Mouse (Mus musculus) limb, embryonic 14.5 days (tissue): ENCODE measurements around the gene Nceh1. TPM values are rescaled to one million over a fixed set of nuclear protein-coding genes. Genes with fewer than 3 reads are reported as not detected.

Experiments
- ATAC-seq: fragments of 200-750 bp; cut with Nextera tagmentation; 2 replicates; pipeline ENCODE4 v1.8.0; 2017; ENCODE audit warnings: low read depth, moderate number of reproducible peaks, moderate TSS enrichment; ENCODE audit not compliant: low FRiP score
- DNase-seq: peaks from one replicate; pipeline ENCODE4 v3.0.0-alpha.2; 2015; ENCODE audit warnings: low spot score
- H3K27ac ChIP-seq: fragments of 300-500 bp; sonication (generic); replicated peaks from 2 replicates; pipeline ENCODE4 v1.5.1; 2014; ENCODE audit warnings: low read depth, mild to moderate bottlenecking, low read length, moderate library complexity, mixed read lengths
- H3K27me3 ChIP-seq: fragments of 300-500 bp; sonication (generic); 2 replicates; pipeline ENCODE4 v1.6.1; 2014; ENCODE audit warnings: low read length, mixed read lengths; ENCODE audit not compliant: control insufficient read depth, insufficient read depth
- H3K36me3 ChIP-seq: fragments of 300-500 bp; sonication (generic); 2 replicates; pipeline ENCODE4 v1.6.1; 2014; ENCODE audit warnings: mild to moderate bottlenecking, low read length, moderate library complexity, mixed read lengths; ENCODE audit not compliant: control insufficient read depth, insufficient read depth
- H3K4me1 ChIP-seq: fragments of 300-500 bp; sonication (generic); 2 replicates; pipeline ENCODE4 v1.6.1; 2014; ENCODE audit warnings: antibody characterized with exemption, low read length, mixed read lengths; ENCODE audit not compliant: control insufficient read depth, insufficient read depth
- H3K4me2 ChIP-seq: fragments of 300-500 bp; sonication (generic); replicated peaks from 2 replicates; pipeline ENCODE4 v1.6.1; 2014; ENCODE audit warnings: low read depth, mild to moderate bottlenecking, low read length, moderate library complexity; ENCODE audit not compliant: severe bottlenecking
- H3K4me3 ChIP-seq: fragments of 300-500 bp; sonication (generic); replicated peaks from 2 replicates; pipeline ENCODE4 v1.5.1; 2014; ENCODE audit warnings: low read length
- H3K9ac ChIP-seq: fragments of 300-500 bp; sonication (generic); 2 replicates; pipeline ENCODE4 v1.6.1; 2014; ENCODE audit warnings: mild to moderate bottlenecking, low read depth, low read length, moderate library complexity; ENCODE audit not compliant: severe bottlenecking
- H3K9me3 ChIP-seq: fragments of 300-500 bp; sonication (generic); 2 replicates; pipeline ENCODE4 v1.6.1; 2016; ENCODE audit warnings: low read length; ENCODE audit not compliant: control insufficient read depth
- POLR2A ChIP-seq: fragments of 200-500 bp; IDR thresholded peaks from 2 replicates; pipeline ENCODE4 v1.8.0; 2012; ENCODE audit warnings: inconsistent platforms, mild to moderate bottlenecking, moderate library complexity, borderline replicate concordance; ENCODE audit not compliant: insufficient read depth, insufficient read length; ENCODE audit errors: extremely low read depth
- WGBS: fragments of 180-500 bp; shearing (Covaris S2); extraction: QIAGEN DNeasy Blood & Tissue Kit; methylation state at CpG from one replicate; pipeline ENCODE4 v1.1.7; 2014; 5-methylcytosine and 5-hydroxymethylcytosine counted together
- polyA plus RNA-seq, 2 experiments: library from polyadenylated mRNA; depleted of rRNA in 1 of 2; stranded (reverse) in 1 of 2; unstranded in 1 of 2; fragments of >200 nt; fragmentation: Nextera tagmentation in 1 of 2; extraction: Ambion mirVana in 1 of 2; gene quantifications; 2 replicates each; pipeline versions ENCODE4 v1.2.1 to v1.2.3; 2012 to 2014

Nceh1 gene
- polyA plus RNA-seq, 2 experiments, result 1.4 to 2.8 TPM

GRCm38 (mm10) chr3:27241864-27242263 is 59.1 kb downstream of the Nceh1 start:
- Histone ChIP-seq H3K27me3 (no peaks in the 10 kb centered on the region), H3K4me3 (no peak overlapping the region), H3K9me3 (no peaks in the 10 kb centered on the region), H3K4me2 (no peak overlapping the region), H3K4me1 (no peaks in the 10 kb centered on the region), H3K9ac (no peak overlapping the region), H3K36me3 (no peaks in the 10 kb centered on the region), H3K27ac (no peak overlapping the region)
- 71% methylated on average over 9 of the region's 9 CpGs for WGBS
- ATAC-seq (no peak), DNase-seq (no peak)
- TF ChIP-seq POLR2A, result no peak

DNA sequence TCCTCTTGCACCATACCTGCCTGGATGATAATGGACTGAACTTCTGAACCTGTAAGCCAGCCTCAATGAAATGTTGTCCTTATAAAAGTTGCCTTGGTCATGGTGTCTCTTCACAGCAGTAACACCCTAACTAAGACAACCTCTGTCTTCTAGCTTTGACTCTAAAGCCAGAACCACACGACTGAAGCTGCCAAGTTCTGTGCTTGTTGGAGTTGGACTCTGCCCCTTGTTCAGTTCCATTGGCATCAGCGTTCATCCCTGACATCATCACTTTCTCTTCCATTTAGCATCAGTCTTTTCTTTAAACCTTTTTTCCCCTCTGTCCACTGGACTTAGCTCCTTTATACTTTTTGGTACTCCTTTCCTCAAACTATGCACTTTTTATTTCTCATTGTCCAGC is 63.4 kb downstream of the Nceh1 start:
- WGBS, result 83% methylated on average over 2 of the region's 2 CpGs

DNA sequence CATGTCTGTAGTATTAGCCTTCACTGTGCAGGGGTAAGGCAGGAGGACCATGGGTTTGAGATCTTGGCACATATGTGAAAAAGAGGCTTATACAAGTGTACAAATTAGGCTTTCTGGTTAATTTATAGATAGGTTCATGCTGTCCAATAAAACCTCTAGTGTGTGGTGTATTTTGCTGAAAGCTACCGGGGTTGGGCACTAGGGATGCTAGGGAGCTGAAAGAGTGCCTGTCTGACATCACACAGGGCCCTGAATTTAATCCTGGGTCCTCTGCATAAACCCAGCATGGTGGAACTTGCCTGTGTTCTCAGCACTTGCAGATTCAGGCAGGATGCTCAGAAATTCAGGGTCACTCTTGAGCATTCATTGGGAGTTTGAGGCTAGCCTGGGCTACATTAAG is 65.0 kb downstream of the Nceh1 start:
- no peak overlapping the region for H3K27ac ChIP-seq
- no peaks in the 10 kb centered on the region for H3K4me1 ChIP-seq
- TF ChIP-seq POLR2A, result no peak
- WGBS, result 66% methylated on average over 1 of the region's 1 CpGs
- H3K36me3 ChIP-seq, result no peaks in the 10 kb centered on the region
- no peaks in the 10 kb centered on the region for H3K9me3 ChIP-seq
- H3K4me3 ChIP-seq, result no peak overlapping the region
- H3K9ac ChIP-seq, result no peak overlapping the region
- H3K27me3 ChIP-seq, result no peaks in the 10 kb centered on the region
- DNase-seq, result no peak
- no peak overlapping the region for H3K4me2 ChIP-seq
- no peak for ATAC-seq

More for the DNA sequence above, 63.4 kb downstream of the Nceh1 start:
- H3K4me2 ChIP-seq, result no peak overlapping the region
- no peaks in the 10 kb centered on the region for H3K9me3 ChIP-seq
- no peak for ATAC-seq
- H3K36me3 ChIP-seq, result no peaks in the 10 kb centered on the region
- no peak overlapping the region for H3K9ac ChIP-seq
- H3K27ac ChIP-seq, result no peak overlapping the region
- H3K4me1 ChIP-seq, result no peaks in the 10 kb centered on the region
- no peak for DNase-seq
- no peak for TF ChIP-seq POLR2A
- H3K27me3 ChIP-seq, result no peaks in the 10 kb centered on the region
- no peak overlapping the region for H3K4me3 ChIP-seq

GRCm38 (mm10) chr3:27249030-27249429 is 66.3 kb downstream of the Nceh1 start:
- no peak for DNase-seq
- H3K9ac ChIP-seq, result no peak overlapping the region
- H3K4me2 ChIP-seq, result no peak overlapping the region
- no peaks in the 10 kb centered on the region for H3K4me1 ChIP-seq
- H3K27me3 ChIP-seq, result no peaks in the 10 kb centered on the region
- 90% methylated on average over 9 of the region's 9 CpGs for WGBS
- ATAC-seq, result no peak
- no peak overlapping the region for H3K27ac ChIP-seq
- H3K9me3 ChIP-seq, result no peaks in the 10 kb centered on the region
- TF ChIP-seq POLR2A, result no peak
- no peaks in the 10 kb centered on the region for H3K36me3 ChIP-seq
- H3K4me3 ChIP-seq, result no peak overlapping the region

- Histone ChIP-seq H3K27me3 (no peaks in the 10 kb centered on the region), H3K9me3 (no peaks in the 10 kb centered on the region), H3K4me3 (no peak overlapping the region), H3K4me1 (no peaks in the 10 kb centered on the region), H3K4me2 (no peak overlapping the region), H3K9ac (no peak overlapping the region), H3K36me3 (no peaks in the 10 kb centered on the region), H3K27ac (no peak overlapping the region)
- ATAC-seq (no peak), DNase-seq (no peak)
- 44% methylated on average over 7 of the region's 7 CpGs for WGBS
- TF ChIP-seq POLR2A, result no peak
Measured at GRCm38 (mm10) chr3:27250936-27251335, 68.2 kb downstream of the Nceh1 start.

DNA sequence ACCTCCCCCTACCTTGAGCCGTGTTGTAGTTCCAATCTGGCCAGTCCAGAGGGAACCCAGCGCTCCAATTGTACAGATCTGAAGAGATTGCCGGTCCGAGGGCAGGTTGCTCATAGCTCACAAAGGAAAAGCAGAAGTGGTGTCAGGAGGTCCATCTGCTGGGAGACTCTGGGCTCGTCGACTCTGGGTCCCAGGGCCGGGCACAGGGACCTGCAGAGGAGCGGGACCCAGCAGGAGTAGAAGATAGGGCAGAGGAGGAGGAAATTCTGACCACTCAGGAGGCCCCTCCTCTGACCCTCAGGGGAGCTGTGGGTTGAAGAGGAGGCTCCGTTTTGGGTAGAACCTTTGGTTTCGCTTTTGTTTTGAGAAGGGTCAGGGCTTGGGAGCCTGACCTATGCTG is 75.7 kb downstream of the Nceh1 start:
- no peak overlapping the region for H3K9ac ChIP-seq
- no peaks in the 10 kb centered on the region for H3K4me1 ChIP-seq
- H3K27me3 ChIP-seq, result no peaks in the 10 kb centered on the region
- H3K4me3 ChIP-seq, result no peak overlapping the region
- H3K4me2 ChIP-seq, result no peak overlapping the region
- no peak overlapping the region for H3K27ac ChIP-seq
- no peak for TF ChIP-seq POLR2A
- H3K36me3 ChIP-seq, result no peaks in the 10 kb centered on the region
- DNase-seq, result no peak
- H3K9me3 ChIP-seq, result no peaks in the 10 kb centered on the region
- no peak for ATAC-seq
- WGBS, result 86% methylated on average over 10 of the region's 10 CpGs
